8 mouse cellular contexts compared by ENCODE assay signal in the genomic region with DNA sequence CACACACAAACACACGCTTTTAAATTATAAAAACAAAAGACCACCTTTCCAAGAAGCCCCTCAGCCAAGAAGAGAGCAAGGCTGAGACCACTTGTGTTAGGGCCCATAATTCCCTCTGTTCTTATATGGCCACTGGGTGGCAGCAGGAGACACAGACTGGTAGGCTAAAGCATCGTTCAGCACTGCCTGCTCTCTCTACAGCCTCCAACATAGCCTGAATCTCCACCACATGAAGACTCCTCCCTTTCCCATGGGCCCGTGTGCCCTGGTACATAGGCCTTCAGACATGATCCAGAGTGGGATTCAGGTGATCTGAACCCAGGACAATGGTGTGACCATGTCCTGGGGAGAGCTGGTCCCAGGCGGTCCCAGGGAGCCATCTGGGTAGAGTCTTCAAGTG. TPM values are rescaled to one million over a fixed set of nuclear protein-coding genes. Genes with fewer than 3 reads are reported as not detected.
DNase-seq lines count a peak whose midpoint lies in the region; ATAC-seq and TF ChIP-seq lines count a peak whose summit lies in the region.

No protein-coding gene starts in this region.

- no peak for TF ChIP-seq POLR2A in cortical plate, adult 2 months (IDR thresholded peaks at IDR 0.05; ENCODE audit: extremely low read depth, insufficient read depth, low read length)
- TF ChIP-seq POLR2A in liver, adult 2 months (IDR thresholded peaks at IDR 0.05; ENCODE audit: extremely low read depth, insufficient read depth, low read length) = no peak

- peak; percentile 37 for ATAC-seq in heart, embryonic 12.5 days (ENCODE audit: insufficient number of reproducible peaks, low FRiP score)
- ATAC-seq in kidney, embryonic 16.5 days (ENCODE audit: low FRiP score, low TSS enrichment) = peak; percentile 52
- ATAC-seq in monocyte, adult 5-6 weeks (replicated peaks; ENCODE audit: insufficient number of reproducible peaks, low FRiP score, low TSS enrichment, poor library complexity, severe bottlenecking) = peak; percentile 40; the same call in 1 of the 2 replicates

- in situ Hi-C loops in ES-E14 (cut with MboI; ENCODE audit: low sequenced_read_pairs in 2 of 2, unreplicated experiment in 2 of 2) = loop anchor here in 1 of 2 experiments (10.0 kb wide), 1 partner anchor 158 kb away; a partner anchor contains a TSS

- H3K27ac ChIP-seq in ES-E14 (ENCODE audit: insufficient read depth, low read depth, low read length, poor library complexity, severe bottlenecking) = no peak overlapping the region
- no peak overlapping the region for H3K27ac ChIP-seq in cortical plate, adult 2 months (ENCODE audit: insufficient read depth, low read length)
- H3K27ac ChIP-seq in heart, embryonic 12.5 days (ENCODE audit: poor library complexity, severe bottlenecking) = no peak overlapping the region
- no peak overlapping the region for H3K27ac ChIP-seq in kidney, embryonic 16.5 days (ENCODE audit: low read length)
- H3K27ac ChIP-seq in liver, adult 2 months (replicated peaks; ENCODE audit: insufficient read depth, low read depth, low read length) = no peak overlapping the region

- no peaks in the 10 kb centered on the region for H3K27me3 ChIP-seq in heart, embryonic 12.5 days (replicated peaks)
- no peaks in the 10 kb centered on the region for H3K27me3 ChIP-seq in kidney, embryonic 16.5 days (ENCODE audit: insufficient read depth, low read length)
- no peaks in the 10 kb centered on the region for H3K27me3 ChIP-seq in liver, adult 2 months (ENCODE audit: control insufficient read depth, insufficient read depth, low read length)

- H3K4me2 ChIP-seq in heart, embryonic 12.5 days = no peak overlapping the region
- no peak overlapping the region for H3K4me2 ChIP-seq in kidney, embryonic 16.5 days (replicated peaks; ENCODE audit: low read depth, low read length)

- no peak overlapping the region for H3K9ac ChIP-seq in ES-E14 (ENCODE audit: insufficient read depth, low read depth, low read length, poor library complexity, severe bottlenecking)
- H3K9ac ChIP-seq in heart, embryonic 12.5 days = no peak overlapping the region
- H3K9ac ChIP-seq in kidney, embryonic 16.5 days (replicated peaks; ENCODE audit: low read length) = no peak overlapping the region
- H3K9ac ChIP-seq in liver, adult 2 months (ENCODE audit: low read depth, low read length) = no peak overlapping the region

- no peaks in the 10 kb centered on the region for H3K79me2 ChIP-seq in liver, adult 2 months (ENCODE audit: control insufficient read depth, insufficient read depth, low read length)

- no peaks in the 10 kb centered on the region for H3K9me3 ChIP-seq in ES-E14 (ENCODE audit: control insufficient read depth, insufficient read depth, low read depth, low read length)
- no peaks in the 10 kb centered on the region for H3K9me3 ChIP-seq in heart, embryonic 12.5 days (replicated peaks)
- H3K9me3 ChIP-seq in kidney, embryonic 16.5 days (ENCODE audit: low read length) = no peaks in the 10 kb centered on the region

- WGBS in heart, embryonic 12.5 days = 30% methylated on average over 4 of the region's 4 CpGs
- 24% methylated on average over 4 of the region's 4 CpGs for WGBS in kidney, embryonic 16.5 days
- 40% methylated on average over 4 of the region's 4 CpGs for WGBS in liver, adult 2 months

- H3K36me3 ChIP-seq in ES-E14 (ENCODE audit: control insufficient read depth, insufficient read depth, low read length, poor library complexity, severe bottlenecking) = peaks cover 5% of the 10 kb centered on the region; the same call in 1 of the 2 replicates
- H3K36me3 ChIP-seq in heart, embryonic 12.5 days = peaks cover 36% of the 10 kb centered on the region
- peaks cover 10% of the 10 kb centered on the region for H3K36me3 ChIP-seq in kidney, embryonic 16.5 days (ENCODE audit: insufficient read depth, low read length)
- H3K36me3 ChIP-seq in liver, adult 2 months (ENCODE audit: control insufficient read depth, insufficient read depth, low read length) = peaks cover 6% of the 10 kb centered on the region; the same call in 1 of the 2 replicates

- H3K4me3 ChIP-seq in ES-E14 (ENCODE audit: insufficient read depth in 1 of 2, low read depth in 1 of 2, low read length in 2 of 2, poor library complexity in 1 of 2, severe bottlenecking in 1 of 2) = no peak overlapping the region
- H3K4me3 ChIP-seq in cortical plate, adult 2 months (ENCODE audit: insufficient read depth, low read length) = no peak overlapping the region
- H3K4me3 ChIP-seq in heart, embryonic 12.5 days = no peak overlapping the region
- H3K4me3 ChIP-seq in kidney, embryonic 16.5 days (ENCODE audit: low read length) = no peak overlapping the region
- H3K4me3 ChIP-seq in liver, adult 2 months (ENCODE audit: insufficient read depth, low read depth, low read length) = no peak overlapping the region

- no peaks in the 10 kb centered on the region for H3K4me1 ChIP-seq in ES-E14 (ENCODE audit: control insufficient read depth in 2 of 2, insufficient read depth in 2 of 2, low read length in 2 of 2, poor library complexity in 1 of 2)
- H3K4me1 ChIP-seq in cortical plate, adult 2 months (ENCODE audit: control insufficient read depth, insufficient read depth, low read length) = no peaks in the 10 kb centered on the region; the same call in 1 of the 2 replicates
- H3K4me1 ChIP-seq in heart, embryonic 12.5 days (replicated peaks) = peaks cover 12% of the 10 kb centered on the region
- H3K4me1 ChIP-seq in kidney, embryonic 16.5 days (ENCODE audit: insufficient read depth, low read length) = no peaks in the 10 kb centered on the region
- peaks cover 6% of the 10 kb centered on the region for H3K4me1 ChIP-seq in liver, adult 2 months (ENCODE audit: control insufficient read depth, insufficient read depth, low read length)

- TF ChIP-seq CTCF in cortical plate, adult 2 months (IDR thresholded peaks at IDR 0.05; ENCODE audit: extremely low read depth, insufficient read depth, low read length) = peak; percentile 80
- TF ChIP-seq CTCF in liver, adult 2 months (IDR thresholded peaks at IDR 0.05; ENCODE audit: low read depth, low read length) = peak; percentile 73

- DNase-seq in 416B (ENCODE audit: low read depth) = peak; percentile 62
- no peak for DNase-seq in ES-E14 (ENCODE audit: low read depth, low spot score)
- DNase-seq in liver, adult 2 months (ENCODE audit: extremely low read depth, low read depth, low spot score) = peak; percentile 31
- peak; percentile 68 for DNase-seq in thymus, postnatal 4 days

TF ChIP-seq in ES-E14, 5 proteins besides CTCF, POLR2A, EP300 and RAD21:
- TF ChIP-seq ZC3H11A (IDR thresholded peaks at IDR 0.05; ENCODE audit: borderline replicate concordance, low read depth, low read length) (peak; percentile 50; the same call in 1 of the 2 replicates), HCFC1 (IDR thresholded peaks at IDR 0.05; ENCODE audit: borderline replicate concordance, insufficient read depth, low read length) (no peak)

RNA-seq across cellular contexts. Expression of a gene that starts 24.9 kb away (rescaled TPM):
- 0.48 and 0.89 TPM in 2 replicates for total RNA-seq in ES-E14 (2012; rRNA removed)
- polyA plus RNA-seq in cortical plate, adult 2 months (2012; rRNA removed) = 0.13 and 0.30 TPM in 2 replicates
- 3,437 and 3,612 TPM in 2 replicates for polyA plus RNA-seq in heart, embryonic 12.5 days (2016; fragmentation: Nextera tagmentation; extraction: Ambion mirVana)
- 1.5 and 3.6 TPM in 2 replicates for polyA plus RNA-seq in kidney, embryonic 16.5 days (2015; fragmentation: Nextera tagmentation; extraction: Ambion mirVana)
- 0.55 and 0.94 TPM in 2 replicates for total RNA-seq in liver, adult 2 months (2014; rRNA removed)
- polyA plus RNA-seq in liver, adult 2 months (2012; rRNA removed) = 0.25 TPM in 1 of 2 replicates, not detected in the other
- 0.49 TPM in 1 of 3 replicates, not detected in the others for total RNA-seq in monocyte, adult 5-6 weeks (2017)

RNA-seq across cellular contexts. Expression of a gene that starts 30.2 kb away (rescaled TPM):
- total RNA-seq in ES-E14 (2012; rRNA removed) = 3.2 and 6.8 TPM in 2 replicates
- 8.2 and 9.0 TPM in 2 replicates for polyA plus RNA-seq in cortical plate, adult 2 months (2012; rRNA removed)
- polyA plus RNA-seq in heart, embryonic 12.5 days (2016; fragmentation: Nextera tagmentation; extraction: Ambion mirVana) = 45.8 and 46.1 TPM in 2 replicates
- 98.8 and 108 TPM in 2 replicates for polyA plus RNA-seq in kidney, embryonic 16.5 days (2015; fragmentation: Nextera tagmentation; extraction: Ambion mirVana)
- total RNA-seq in liver, adult 2 months (2014; rRNA removed) = 7.4 and 11.0 TPM in 2 replicates
- 24.4 and 28.1 TPM in 2 replicates for polyA plus RNA-seq in liver, adult 2 months (2012; rRNA removed)
- total RNA-seq in monocyte, adult 5-6 weeks (2017) = 1.1 TPM in 1 of 3 replicates, not detected in the others

Comparison
In these comparisons a context has a peak if more than half of its experiments do, and no peak if none do; other contexts are left out.
1. RNA of a gene that starts 24.9 kb away (polyA plus RNA-seq): 3,437 to 3,612 TPM in heart, embryonic 12.5 days; 1.5 to 3.6 TPM in kidney, embryonic 16.5 days, 0.13 to 0.30 TPM in cortical plate, adult 2 months and 0.25 TPM in liver, adult 2 months; every median in the first group is over 100 times any median in the second.
2. Peak in every context shown above with its lines, with median percentiles within 50 percentile points of each other: ATAC-seq.